Mouse (Mus musculus) ES-Bruce4 (cell line): Measurements from ENCODE around the gene Erg.

Experiments used
- CTCF ChIP-seq: IDR thresholded peaks from one replicate; pipeline ENCODE4 v1.8.1; 2011; ENCODE audit warnings: low read depth, low read length
- EP300 ChIP-seq: IDR thresholded peaks from 2 replicates; pipeline ENCODE4 v1.6.1; 2011; ENCODE audit warnings: low read depth, low read length; ENCODE audit not compliant: insufficient read depth
- POLR2A ChIP-seq: IDR thresholded peaks from one replicate; pipeline ENCODE4 v1.8.1; 2011; ENCODE audit warnings: low read length; ENCODE audit not compliant: insufficient read depth

DNA sequence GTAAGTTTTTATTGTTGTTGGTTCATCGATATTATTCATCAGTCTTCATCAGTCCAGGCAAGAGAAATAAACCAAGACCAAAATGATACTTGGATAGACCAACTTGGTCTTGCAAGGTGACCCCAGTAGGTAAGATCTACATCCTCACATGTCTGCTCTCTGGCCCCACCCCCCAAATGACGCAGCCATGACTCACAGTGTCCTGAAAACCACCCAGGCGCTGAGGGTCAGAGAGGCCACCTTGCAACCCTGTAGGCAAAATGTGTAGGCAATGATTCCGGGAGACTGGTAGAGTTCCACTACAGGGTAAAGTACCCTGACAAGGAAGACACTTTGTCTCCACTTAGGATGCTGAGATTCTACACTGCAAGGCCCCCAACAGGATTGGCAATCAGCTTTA lies 138.5 kb downstream of the Erg start:
- TF ChIP-seq CTCF (no peak), EP300 (no peak), POLR2A (no peak)
